Mouse (Mus musculus) heart, postnatal 0 days (tissue): ENCODE data around the gene Wfikkn2.

Source experiments
- CTCF ChIP-seq: IDR thresholded peaks from 2 replicates; pipeline ENCODE4 v1.5.1; 2016; ENCODE audit warnings: antibody characterized with exemption, control low read depth, low read depth
- EP300 ChIP-seq: IDR thresholded peaks from 2 replicates; pipeline ENCODE4 v1.6.1; 2016; ENCODE audit warnings: antibody characterized with exemption, low read depth

DNA sequence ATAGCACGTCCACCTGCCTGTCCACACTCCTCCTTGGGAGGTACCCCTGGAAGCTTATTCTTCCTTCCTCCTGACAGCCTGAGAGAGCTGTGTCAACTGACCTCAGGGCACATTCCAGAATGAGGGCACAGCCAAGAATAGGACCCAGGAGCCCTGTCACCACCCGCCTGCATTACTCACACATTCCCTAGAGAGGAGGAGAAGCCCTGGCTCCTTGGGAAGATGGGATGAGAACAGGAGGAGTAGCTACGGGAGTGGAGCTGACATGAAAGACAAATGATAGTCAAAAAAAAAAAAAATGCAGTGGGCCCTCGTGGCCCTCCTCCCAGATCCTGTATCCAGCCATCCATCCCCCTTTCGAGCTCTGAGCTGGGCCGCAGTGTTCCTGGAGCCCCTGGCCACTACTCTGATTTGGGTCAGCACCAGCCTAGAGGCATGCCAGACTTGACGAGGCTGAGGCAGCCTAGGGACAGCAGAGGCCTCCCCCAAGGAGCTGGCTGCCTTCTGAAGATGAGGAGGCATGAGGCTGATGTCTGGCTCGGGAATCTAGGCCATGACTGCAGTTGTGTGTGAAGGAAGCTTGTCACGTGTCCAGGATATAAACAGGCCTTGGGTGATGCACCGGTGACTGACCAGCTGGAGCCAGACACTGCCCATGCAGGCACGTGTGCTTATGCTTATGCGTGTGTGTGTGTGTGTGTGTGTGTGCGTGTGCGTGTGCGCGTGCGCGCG is 13.8 kb downstream of the Wfikkn2 start:
- no peak for TF ChIP-seq CTCF
- TF ChIP-seq EP300, result peak; percentile 48; the same call in 1 of the 2 replicates
